Mouse (Mus musculus) adrenal gland, postnatal 36 days (tissue): ENCODE data around the gene Dync1li2. TPM values are rescaled to one million over a fixed set of nuclear protein-coding genes. Genes with fewer than 3 reads are reported as not detected.
A peak's percentile ranks its signal among the peaks of the same experiment; 100 is the strongest.

ENCODE experiments used
- DNase-seq, 2 experiments: peaks; one replicate each; pipeline ENCODE4 v3.0.0; 2021; ENCODE audit warnings: mixed read lengths in 1 of 2
- long read RNA-seq, 2 experiments: library from polyadenylated mRNA; stranded (forward); transcript quantifications; one replicate each; pipeline ENCODE4 v2.0.0; 2021; ENCODE audit warnings: borderline sequencing depth in 2 of 2
- total RNA-seq, 2 experiments: library from RNA; stranded (reverse); gene quantifications; 2 replicates each; pipeline ENCODE4 v1.2.3; 2021

Gene Dync1li2
- total RNA-seq, result 100 to 1,000 TPM; 122 to 135 TPM
- long read RNA-seq, experiment 1, full-length matches to known transcripts, result 43 of 55 reads
- long read RNA-seq, experiment 1, partial matches to known transcripts, result 4 of 55 reads
- long read RNA-seq, experiment 1, other reads (novel, unspliced or antisense), result 8 of 55 reads
- long read RNA-seq, experiment 2, full-length matches to known transcripts, result 7 of 12 reads
- long read RNA-seq, experiment 2, partial matches to known transcripts, result 2 of 12 reads
- long read RNA-seq, experiment 2, other reads (novel, unspliced or antisense), result 3 of 12 reads

DNA sequence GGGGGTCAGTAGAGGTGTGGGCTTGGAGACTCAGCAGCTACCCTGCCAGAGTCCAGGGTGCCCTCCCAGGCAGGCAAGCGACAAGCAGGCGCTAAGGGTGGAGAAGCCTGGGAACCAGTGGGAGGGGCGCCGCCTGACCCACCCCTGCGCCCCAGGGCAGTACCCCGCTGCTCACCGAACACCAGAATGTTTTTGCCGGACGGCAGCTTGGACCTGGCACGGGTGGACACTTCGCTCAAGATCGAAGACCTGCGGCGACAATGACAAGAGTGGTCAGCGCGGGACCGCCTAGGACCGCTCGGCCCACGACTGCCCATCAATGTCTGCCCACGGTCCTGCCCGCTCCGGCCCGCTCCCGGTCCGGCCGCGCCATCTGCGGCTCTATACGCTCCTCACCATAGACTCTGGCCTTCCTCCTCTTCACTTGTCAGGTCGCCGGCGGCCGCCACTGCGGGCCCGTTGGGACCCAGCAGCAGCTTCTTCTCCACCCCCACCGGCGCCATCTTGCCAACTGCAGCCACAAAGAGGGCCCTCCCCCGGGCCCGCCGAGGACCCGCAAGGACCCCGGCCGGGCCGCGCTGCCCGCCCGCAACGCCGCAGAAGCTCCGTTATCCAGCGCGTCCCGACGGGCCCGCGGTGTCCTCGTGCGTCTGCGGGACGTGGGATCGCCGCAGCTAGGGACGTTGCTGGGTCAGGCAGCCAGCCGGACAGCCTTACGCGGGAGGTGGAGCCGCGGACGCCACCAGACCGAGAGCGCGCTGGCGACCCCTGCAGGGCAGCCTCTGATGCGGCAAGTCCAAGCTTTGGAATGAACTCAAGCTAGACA is at the start of gene Dync1li2:
Gene Dync1li2, minus strand, starts transcription at position 749 of the 826 bp plus-strand sequence.
- peak; percentile 94 to 97 for DNase-seq

- no peak for DNase-seq
Measured at GRCm38 (mm10) chr8:104479091-104479490, 36.2 kb upstream of the Dync1li2 start.

GRCm38 (mm10) chr8:104472465-104472864 is 29.6 kb upstream of the Dync1li2 start:
- DNase-seq, result no peak

DNA sequence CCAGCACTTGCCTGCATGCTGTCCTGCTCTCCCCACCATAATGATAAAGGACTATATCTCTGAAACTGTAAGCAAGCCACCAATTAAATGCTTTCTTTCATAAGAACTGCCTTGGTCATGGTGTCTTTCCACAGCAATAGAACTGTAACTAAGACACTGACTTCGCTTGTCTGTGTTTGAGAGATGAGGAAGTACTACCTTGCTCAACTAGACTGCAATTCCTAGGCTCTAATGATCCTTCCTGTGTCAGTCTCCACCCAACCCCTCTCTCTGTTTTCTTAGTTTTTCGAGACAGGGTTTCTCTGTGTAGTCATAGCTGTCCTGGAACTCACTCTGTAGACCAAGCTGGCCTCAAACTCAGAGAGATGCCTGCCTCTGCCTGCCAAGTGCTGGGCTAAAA is 24.6 kb upstream of the Dync1li2 start:
- no peak for DNase-seq

DNA sequence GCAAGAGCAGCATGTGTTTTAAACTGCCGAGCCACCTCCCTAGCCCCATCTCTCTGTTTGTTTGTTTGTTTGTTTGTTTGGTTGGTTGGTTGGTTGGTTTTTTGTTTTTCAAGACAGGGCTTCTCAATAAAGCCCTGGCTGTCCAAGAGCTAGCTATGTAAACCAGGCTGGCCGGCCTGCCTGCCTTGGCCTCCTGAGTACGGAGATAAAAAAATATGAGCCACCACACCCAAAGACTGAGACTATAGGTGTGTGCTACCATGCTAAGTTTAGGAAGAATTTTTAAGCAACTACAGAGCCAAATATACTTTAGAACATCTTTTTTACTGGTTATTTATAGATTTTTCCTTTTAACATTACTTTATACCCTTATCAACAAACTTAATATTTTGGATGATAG is 9.3 kb upstream of the Dync1li2 start:
- no peak for DNase-seq

GRCm38 (mm10) chr8:104448796-104449195 is 5.9 kb upstream of the Dync1li2 start:
- DNase-seq, result no peak

GRCm38 (mm10) chr8:104446016-104446415 is 3.2 kb upstream of the Dync1li2 start:
- no peak for DNase-seq

GRCm38 (mm10) chr8:104445248-104445647 is 2.4 kb upstream of the Dync1li2 start:
- DNase-seq, result no peak

DNA sequence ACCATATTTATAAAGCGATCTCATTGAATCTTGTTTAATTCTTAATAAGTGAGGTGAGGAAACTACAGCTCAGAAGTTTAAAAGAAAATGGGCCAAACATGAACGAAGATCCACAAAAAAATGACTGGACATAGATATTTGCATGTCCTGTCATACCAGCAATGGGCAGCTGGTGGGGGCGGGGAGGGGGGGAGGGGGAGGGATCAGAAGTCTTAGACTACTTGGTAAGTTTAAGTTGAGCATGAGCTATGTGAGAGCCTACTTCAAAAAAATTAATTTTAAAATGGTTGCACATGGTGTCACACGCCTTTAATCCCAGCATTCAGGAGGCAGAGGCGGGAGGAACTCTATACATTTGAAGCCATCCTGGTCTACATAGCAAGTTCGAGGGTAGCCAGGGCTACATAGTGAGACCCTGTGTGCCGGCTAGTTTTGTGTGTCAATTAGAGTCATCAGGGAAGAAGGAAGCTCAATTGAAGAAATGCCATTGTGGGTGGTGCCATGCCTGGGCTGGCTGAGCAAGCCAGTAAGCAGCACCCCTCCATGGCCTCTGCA is 355 bp upstream of the Dync1li2 start:
- no peak for DNase-seq

- DNase-seq, result no peak
Measured at GRCm38 (mm10) chr8:104441613-104442012, 1.2 kb downstream of the Dync1li2 start.

- DNase-seq, result no peak
Measured at GRCm38 (mm10) chr8:104439461-104439860, 3.4 kb downstream of the Dync1li2 start.

GRCm38 (mm10) chr8:104437494-104438135 is 5.2 kb downstream of the Dync1li2 start:
- no peak for DNase-seq

GRCm38 (mm10) chr8:104436591-104436990 is 6.3 kb downstream of the Dync1li2 start:
- no peak for DNase-seq

- DNase-seq, result peak; percentile 100
Measured at GRCm38 (mm10) chr8:104436038-104436437, 6.8 kb downstream of the Dync1li2 start.

GRCm38 (mm10) chr8:104434826-104435354 is 8.0 kb downstream of the Dync1li2 start:
- no peak for DNase-seq

DNA sequence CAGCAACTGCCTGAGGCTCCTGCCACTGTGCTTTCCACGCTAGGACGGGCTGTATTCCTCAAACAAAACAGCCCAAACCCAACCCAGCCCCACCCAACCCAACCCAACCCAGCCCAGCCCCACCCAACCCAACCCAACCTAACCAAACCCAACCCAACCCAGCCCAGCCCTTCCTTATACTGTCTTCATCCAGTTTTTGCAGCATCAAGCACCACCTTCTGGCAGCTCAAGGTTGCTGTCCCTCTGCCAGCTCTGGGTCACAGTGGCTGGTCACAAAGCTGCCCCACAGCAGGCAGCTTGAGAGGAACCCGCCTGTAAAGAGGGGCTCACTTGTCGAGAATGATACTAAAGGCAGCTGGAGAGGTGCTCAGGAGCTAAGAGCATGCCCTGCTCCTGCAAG is 8.6 kb downstream of the Dync1li2 start:
- peak; percentile 82 to 83 for DNase-seq

GRCm38 (mm10) chr8:104433191-104433842 is 9.5 kb downstream of the Dync1li2 start:
- DNase-seq, result no peak

- no peak for DNase-seq
Measured at GRCm38 (mm10) chr8:104432656-104433055, 10.2 kb downstream of the Dync1li2 start.

DNA sequence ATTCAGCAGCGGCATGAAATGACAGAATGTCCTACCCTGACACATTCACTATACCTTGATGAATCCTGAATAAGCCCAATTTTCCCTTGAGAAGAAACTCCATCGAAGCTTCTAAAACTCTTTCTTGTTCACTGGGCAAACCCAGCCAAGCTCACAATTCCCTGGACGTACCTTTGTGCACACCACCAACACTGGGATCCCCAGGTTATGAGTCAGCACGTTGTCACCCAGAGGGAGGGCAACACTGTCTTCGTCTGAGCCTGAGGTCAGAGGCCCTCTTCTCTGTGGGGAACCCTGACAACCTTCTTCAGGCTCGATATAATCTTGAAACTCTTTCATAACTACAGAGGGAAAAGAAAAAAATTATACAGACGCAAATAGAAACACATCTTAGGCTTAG is 12.6 kb downstream of the Dync1li2 start:
- peak in 1 of 2 experiments; percentile 53 for DNase-seq

GRCm38 (mm10) chr8:104427703-104428102 is 15.1 kb downstream of the Dync1li2 start:
- DNase-seq, result no peak

- DNase-seq, result no peak
Measured at GRCm38 (mm10) chr8:104422313-104422712, 20.5 kb downstream of the Dync1li2 start.

GRCm38 (mm10) chr8:104416022-104416421 is 26.8 kb downstream of the Dync1li2 start:
- no peak for DNase-seq
